Mouse (Mus musculus): ENCODE results near the gene Plekha7. TPM values are rescaled to one million over a fixed set of nuclear protein-coding genes. Genes with fewer than 3 reads are reported as not detected.

Plekha7 gene
- polyA plus RNA-seq, 1 experiment from 2014 or later, result 32.7 TPM

DNA sequence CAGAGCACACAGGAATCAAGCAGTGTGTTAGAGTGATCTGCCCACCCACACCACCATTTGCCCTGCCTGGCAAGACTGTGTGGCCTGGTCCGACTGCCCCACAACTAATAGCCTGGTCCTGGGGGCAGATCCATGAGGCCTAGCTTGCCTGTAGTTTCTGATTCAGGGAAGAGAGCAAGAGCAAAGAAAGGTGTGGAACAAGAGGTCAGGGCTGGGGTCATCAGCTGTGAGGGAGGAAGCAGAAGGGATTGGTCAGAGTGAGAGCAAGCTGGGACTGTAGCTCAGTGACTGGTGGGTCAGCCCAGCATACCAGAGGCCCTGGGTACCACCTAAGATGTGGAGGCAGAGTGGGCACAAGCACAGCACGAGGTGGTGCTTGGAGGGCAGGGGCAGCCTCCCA is 181.1 kb downstream of the Plekha7 start:
- Histone ChIP-seq H3K27me3 (no peaks in the 10 kb centered on the region), H3K27ac (no peak overlapping the region), H3K4me2 (no peak overlapping the region), H3K4me1 (replicated peaks) (peaks cover 9% of the 10 kb centered on the region), H3K9ac (no peak overlapping the region), H3K36me3 (peaks cover 11% of the 10 kb centered on the region; the same call in 1 of the 2 replicates), H3K9me3 (replicated peaks) (no peaks in the 10 kb centered on the region), H3K4me3 (no peak overlapping the region)
- no peak for ATAC-seq (replicated peaks; ENCODE audit: insufficient number of reproducible peaks, insufficient read depth, low FRiP score, low read depth)
- 84% methylated on average over 2 of the region's 2 CpGs for WGBS

GRCm38 (mm10) chr7:116125671-116126070 is 182.5 kb downstream of the Plekha7 start:
- H3K9me3 ChIP-seq (replicated peaks), result no peaks in the 10 kb centered on the region
- ATAC-seq (replicated peaks; ENCODE audit: insufficient number of reproducible peaks, insufficient read depth, low FRiP score, low read depth), result no peak
- 72% methylated on average over 7 of the region's 7 CpGs for WGBS
- no peak overlapping the region for H3K9ac ChIP-seq
- no peak overlapping the region for H3K4me2 ChIP-seq
- H3K36me3 ChIP-seq, result peaks cover 11% of the 10 kb centered on the region; the same call in 1 of the 2 replicates
- no peak overlapping the region for H3K4me3 ChIP-seq
- H3K27me3 ChIP-seq, result no peaks in the 10 kb centered on the region
- no peaks in the 10 kb centered on the region for H3K4me1 ChIP-seq (replicated peaks)
- no peak overlapping the region for H3K27ac ChIP-seq

- Histone ChIP-seq H3K9ac (no peak overlapping the region), H3K27ac (no peak overlapping the region), H3K27me3 (no peaks in the 10 kb centered on the region), H3K36me3 (peaks cover 11% of the 10 kb centered on the region; the same call in 1 of the 2 replicates), H3K4me2 (no peak overlapping the region), H3K4me1 (replicated peaks) (0 out of 2 replicates have a peak, but pooled peaks cover 4% of the 10 kb centered on the region), H3K9me3 (replicated peaks) (no peaks in the 10 kb centered on the region), H3K4me3 (no peak overlapping the region)
- WGBS, result 90% methylated on average over 12 of the region's 12 CpGs
- no peak for ATAC-seq (replicated peaks; ENCODE audit: insufficient number of reproducible peaks, insufficient read depth, low FRiP score, low read depth)
These were observed 184.1 kb downstream of the Plekha7 start for GRCm38 (mm10) chr7:116124057-116124456.

GRCm38 (mm10) chr7:116123597-116123985 is 184.6 kb downstream of the Plekha7 start:
- ATAC-seq (replicated peaks; ENCODE audit: insufficient number of reproducible peaks, insufficient read depth, low FRiP score, low read depth), result no peak
- no peak overlapping the region for H3K27ac ChIP-seq
- no peak overlapping the region for H3K9ac ChIP-seq
- H3K4me2 ChIP-seq, result no peak overlapping the region
- WGBS, result 74% methylated on average over 2 of the region's 2 CpGs
- 0 out of 2 replicates have a peak, but pooled peaks cover 4% of the 10 kb centered on the region for H3K4me1 ChIP-seq (replicated peaks)
- H3K4me3 ChIP-seq, result no peak overlapping the region
- H3K9me3 ChIP-seq (replicated peaks), result no peaks in the 10 kb centered on the region
- no peaks in the 10 kb centered on the region for H3K27me3 ChIP-seq
- peaks cover 11% of the 10 kb centered on the region; the same call in 1 of the 2 replicates for H3K36me3 ChIP-seq

DNA sequence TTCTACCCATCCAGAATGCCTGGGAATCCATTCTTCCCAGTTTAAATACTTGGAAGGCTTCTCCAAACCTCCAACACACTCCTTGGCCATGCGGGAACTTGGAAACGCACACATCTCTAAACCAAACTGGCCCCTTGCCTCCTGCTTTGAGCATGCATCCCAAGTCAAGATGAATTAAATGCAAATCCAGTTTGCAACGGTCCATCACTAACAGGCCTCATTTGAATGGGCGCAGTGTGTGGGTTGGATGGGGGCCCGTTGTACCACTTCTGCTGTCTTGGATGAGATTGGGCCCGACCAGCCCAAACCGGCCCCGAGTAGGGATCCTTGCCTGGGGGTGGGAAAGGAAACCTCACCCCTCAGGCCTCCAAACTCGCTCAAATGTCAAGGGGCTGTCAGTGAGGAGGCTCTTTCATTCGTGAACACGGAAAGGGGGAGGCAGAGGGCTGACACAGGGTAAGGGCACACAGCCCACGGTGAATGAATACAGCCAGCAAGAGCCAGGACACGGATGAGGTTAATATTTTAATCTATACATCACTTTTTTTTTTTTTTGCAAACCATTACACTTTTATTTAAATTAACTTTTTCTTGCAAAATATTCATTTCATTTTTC is 185.1 kb downstream of the Plekha7 start:
- WGBS, result 73% methylated on average over 13 of the region's 13 CpGs
- Histone ChIP-seq H3K9me3 (replicated peaks) (no peaks in the 10 kb centered on the region), H3K27me3 (no peaks in the 10 kb centered on the region), H3K27ac (no peak overlapping the region), H3K9ac (no peak overlapping the region), H3K36me3 (peaks cover 7% of the 10 kb centered on the region; the same call in 1 of the 2 replicates), H3K4me3 (no peak overlapping the region), H3K4me1 (replicated peaks) (0 out of 2 replicates have a peak, but pooled peaks cover 4% of the 10 kb centered on the region), H3K4me2 (no peak overlapping the region)
- ATAC-seq (replicated peaks; ENCODE audit: insufficient number of reproducible peaks, insufficient read depth, low FRiP score, low read depth), result no peak

DNA sequence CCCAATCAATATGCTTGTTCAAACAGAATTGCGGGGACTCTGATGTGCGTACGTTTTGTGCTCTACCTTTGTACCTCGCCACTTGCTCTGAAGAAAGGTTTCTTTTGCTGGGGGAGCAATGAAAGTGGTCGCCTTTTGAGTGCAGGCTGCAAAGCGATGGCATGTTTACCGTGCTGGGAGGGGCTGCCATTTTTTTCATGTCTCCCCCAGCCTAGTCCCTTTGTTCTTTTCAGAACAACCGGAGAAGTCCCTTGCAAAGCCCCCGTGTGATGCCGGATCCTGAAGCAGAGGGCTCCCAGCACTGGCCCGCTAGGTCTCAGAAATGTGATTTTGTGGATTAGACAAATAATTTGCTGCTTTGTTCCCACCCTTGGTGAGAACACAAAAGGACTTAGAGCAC is 187.0 kb downstream of the Plekha7 start:
- 0 out of 2 replicates have a peak, but pooled peaks cover 4% of the 10 kb centered on the region for H3K4me1 ChIP-seq (replicated peaks)
- WGBS, result 83% methylated on average over 11 of the region's 11 CpGs
- no peak overlapping the region for H3K9ac ChIP-seq
- ATAC-seq (replicated peaks; ENCODE audit: insufficient number of reproducible peaks, insufficient read depth, low FRiP score, low read depth), result no peak
- no peaks in the 10 kb centered on the region for H3K27me3 ChIP-seq
- no peak overlapping the region for H3K4me3 ChIP-seq
- no peak overlapping the region for H3K4me2 ChIP-seq
- no peaks in the 10 kb centered on the region for H3K9me3 ChIP-seq (replicated peaks)
- no peak overlapping the region for H3K27ac ChIP-seq
- H3K36me3 ChIP-seq, result peaks cover 7% of the 10 kb centered on the region; the same call in 1 of the 2 replicates

GRCm38 (mm10) chr7:116120737-116121136 is 187.4 kb downstream of the Plekha7 start:
- Histone ChIP-seq H3K9ac (no peak overlapping the region), H3K4me1 (replicated peaks) (0 out of 2 replicates have a peak, but pooled peaks cover 4% of the 10 kb centered on the region), H3K36me3 (peaks cover 7% of the 10 kb centered on the region; the same call in 1 of the 2 replicates), H3K9me3 (replicated peaks) (no peaks in the 10 kb centered on the region), H3K27me3 (no peaks in the 10 kb centered on the region), H3K4me2 (no peak overlapping the region), H3K27ac (no peak overlapping the region), H3K4me3 (no peak overlapping the region)
- WGBS, result 91% methylated on average over 4 of the region's 4 CpGs
- no peak for ATAC-seq (replicated peaks; ENCODE audit: insufficient number of reproducible peaks, insufficient read depth, low FRiP score, low read depth)

GRCm38 (mm10) chr7:116119306-116119857 is 188.8 kb downstream of the Plekha7 start:
- Histone ChIP-seq H3K4me2 (no peak overlapping the region), H3K9ac (no peak overlapping the region), H3K9me3 (replicated peaks) (no peaks in the 10 kb centered on the region), H3K27me3 (no peaks in the 10 kb centered on the region), H3K27ac (no peak overlapping the region), H3K4me1 (replicated peaks) (0 out of 2 replicates have a peak, but pooled peaks cover 4% of the 10 kb centered on the region), H3K4me3 (no peak overlapping the region), H3K36me3 (peaks cover 2% of the 10 kb centered on the region; the same call in 1 of the 2 replicates)
- ATAC-seq (replicated peaks; ENCODE audit: insufficient number of reproducible peaks, insufficient read depth, low FRiP score, low read depth), result no peak
- WGBS, result 73% methylated on average over 1 of the region's 1 CpGs

- Histone ChIP-seq H3K27me3 (no peaks in the 10 kb centered on the region), H3K4me3 (no peak overlapping the region), H3K4me1 (replicated peaks) (0 out of 2 replicates have a peak, but pooled peaks cover 4% of the 10 kb centered on the region), H3K9me3 (replicated peaks) (no peaks in the 10 kb centered on the region), H3K4me2 (no peak overlapping the region), H3K36me3 (no peaks in the 10 kb centered on the region), H3K9ac (no peak overlapping the region), H3K27ac (no peak overlapping the region)
- 75% methylated on average over 2 of the region's 2 CpGs for WGBS
- ATAC-seq (replicated peaks; ENCODE audit: insufficient number of reproducible peaks, insufficient read depth, low FRiP score, low read depth), result no peak
These were observed 192.2 kb downstream of the Plekha7 start for GRCm38 (mm10) chr7:116115991-116116390.

DNA sequence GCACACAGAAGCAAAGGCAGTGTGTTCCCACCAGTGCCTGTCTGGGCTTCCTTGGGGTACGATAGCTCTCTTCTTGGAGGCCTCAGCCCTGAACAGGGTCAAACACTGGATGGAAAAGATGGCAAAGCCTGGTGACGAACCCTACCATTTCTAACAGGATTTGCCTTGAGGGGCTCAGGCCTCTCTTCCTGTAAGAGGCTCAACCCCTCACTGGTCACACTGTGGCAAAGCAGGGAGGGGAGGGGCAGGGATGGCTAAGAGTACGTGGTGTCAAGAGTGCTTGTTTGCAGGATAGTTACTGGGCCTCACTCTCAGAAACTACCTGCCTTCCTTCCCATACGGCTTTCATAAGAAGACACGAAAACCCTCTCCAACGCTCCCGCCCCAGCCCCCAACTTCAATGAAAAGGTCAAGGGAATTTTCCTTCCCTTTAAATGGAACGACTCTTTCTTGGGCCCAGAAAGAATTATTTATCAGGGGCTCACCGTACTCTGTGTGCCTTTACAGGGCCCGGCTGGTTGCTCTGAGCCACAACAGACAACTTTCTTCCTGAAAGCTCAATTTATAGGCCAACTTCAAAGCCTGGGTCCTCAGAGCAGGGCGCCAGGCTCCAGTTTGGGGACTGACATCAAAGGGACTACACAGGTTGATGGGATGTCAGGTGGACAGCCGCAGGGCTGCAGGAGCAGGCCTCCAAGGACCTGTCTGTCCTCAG is 192.8 kb downstream of the Plekha7 start:
- Histone ChIP-seq H3K27me3 (no peaks in the 10 kb centered on the region), H3K4me1 (replicated peaks) (0 out of 2 replicates have a peak, but pooled peaks cover 4% of the 10 kb centered on the region), H3K27ac (no peak overlapping the region), H3K4me2 (no peak overlapping the region), H3K9me3 (replicated peaks) (no peaks in the 10 kb centered on the region), H3K36me3 (no peaks in the 10 kb centered on the region), H3K9ac (no peak overlapping the region), H3K4me3 (no peak overlapping the region)
- WGBS, result 76% methylated on average over 12 of the region's 12 CpGs
- ATAC-seq (replicated peaks; ENCODE audit: insufficient number of reproducible peaks, insufficient read depth, low FRiP score, low read depth), result no peak

DNA sequence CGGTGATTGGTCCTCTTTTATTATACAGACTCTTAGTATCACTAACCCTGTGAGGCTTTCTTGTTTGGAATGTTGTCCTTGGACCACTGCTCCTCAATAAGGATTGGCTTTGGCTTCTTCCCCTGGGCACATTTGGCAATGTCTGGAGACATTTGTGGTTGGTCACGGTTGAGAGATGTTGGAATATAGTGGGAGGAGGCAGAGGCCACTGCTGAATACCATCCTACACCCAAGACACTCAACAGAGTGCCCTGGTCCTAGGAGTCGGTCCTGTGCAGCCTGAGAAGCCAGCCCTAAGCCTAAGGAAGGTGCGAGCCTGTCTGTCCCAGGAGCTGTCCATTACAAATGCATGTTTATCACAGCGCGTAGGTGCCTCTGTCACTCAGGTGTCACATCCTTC is 196.6 kb downstream of the Plekha7 start:
- H3K9me3 ChIP-seq (replicated peaks), result no peaks in the 10 kb centered on the region
- H3K4me2 ChIP-seq, result no peak overlapping the region
- no peak overlapping the region for H3K9ac ChIP-seq
- no peak overlapping the region for H3K4me3 ChIP-seq
- 73% methylated on average over 6 of the region's 6 CpGs for WGBS
- H3K36me3 ChIP-seq, result 0 out of 2 replicates have a peak, but pooled peaks cover under 1% of the 10 kb centered on the region
- no peaks in the 10 kb centered on the region for H3K27me3 ChIP-seq
- no peak for ATAC-seq (replicated peaks; ENCODE audit: insufficient number of reproducible peaks, insufficient read depth, low FRiP score, low read depth)
- no peaks in the 10 kb centered on the region for H3K4me1 ChIP-seq (replicated peaks)
- no peak overlapping the region for H3K27ac ChIP-seq

Measured in heart, embryonic 15.5 days (tissue).